Mouse (Mus musculus) CH12.LX (cell line): ENCODE data around the gene Oosp3. TPM values are rescaled to one million over a fixed set of nuclear protein-coding genes. Genes with fewer than 3 reads are reported as not detected.

Source experiments
- DNase-seq: peaks from one replicate; pipeline ENCODE4 v3.0.0-alpha.2; 2013; ENCODE audit errors: extremely low read depth
- H3K27ac ChIP-seq: 2 replicates; pipeline ENCODE4 v1.5.1; 2012; ENCODE audit warnings: low read depth, mild to moderate bottlenecking, control low read depth, moderate library complexity; ENCODE audit not compliant: insufficient read depth
- H3K27me3 ChIP-seq: replicated peaks from 2 replicates; pipeline ENCODE3; 2012; ENCODE audit warnings: inconsistent platforms
- H3K36me3 ChIP-seq, 2 experiments: replicated peaks in 1 of 2; 2 replicates each; pipeline versions ENCODE3 to v1.6.1; 2012; ENCODE audit warnings: inconsistent platforms in 1 of 2, low read length in 1 of 2, mild to moderate bottlenecking in 1 of 2, mixed read lengths in 1 of 2, moderate library complexity in 1 of 2; ENCODE audit not compliant: control insufficient read depth in 1 of 2, insufficient read depth in 1 of 2
- H3K4me1 ChIP-seq, 2 experiments: 2 replicates each; pipeline ENCODE4 v1.6.1; 2012; ENCODE audit warnings: inconsistent platforms in 1 of 2, moderate library complexity in 1 of 2; ENCODE audit not compliant: insufficient read depth in 2 of 2, control insufficient read depth in 1 of 2
- H3K4me2 ChIP-seq: 2 replicates; pipeline ENCODE4 v1.6.1; 2012; ENCODE audit warnings: low read depth, mild to moderate bottlenecking, control low read depth; ENCODE audit not compliant: poor library complexity, insufficient read depth, severe bottlenecking
- H3K4me3 ChIP-seq, 3 experiments: fragments of 150-350 bp in 1 of 3; sonication (generic) in 1 of 3; replicated peaks in 1 of 3; 2 replicates each; pipeline versions ENCODE3 to v1.5.1; 2011 to 2012; ENCODE audit warnings: low read depth in 2 of 3, low read length in 2 of 3, mild to moderate bottlenecking in 2 of 3, moderate library complexity in 2 of 3, control low read depth in 1 of 3, improper control_type of control experiment in 1 of 3, inconsistent platforms in 1 of 3, mixed read lengths in 1 of 3; ENCODE audit not compliant: poor library complexity in 1 of 3
- H3K79me2 ChIP-seq: replicated peaks from 2 replicates; pipeline ENCODE4 v1.6.1; 2012; ENCODE audit warnings: mild to moderate bottlenecking, moderate library complexity; ENCODE audit not compliant: control insufficient read depth, poor library complexity, insufficient read depth, severe bottlenecking; ENCODE audit errors: extremely low read depth
- H3K9ac ChIP-seq: 2 replicates; pipeline ENCODE4 v1.6.1; 2012; ENCODE audit warnings: low read depth, mild to moderate bottlenecking, control low read depth, moderate library complexity; ENCODE audit not compliant: insufficient read depth
- H3K9me3 ChIP-seq: replicated peaks from 2 replicates; pipeline ENCODE3; 2012; ENCODE audit warnings: low read length, inconsistent platforms, mixed read lengths
- CHD1 ChIP-seq: IDR thresholded peaks from 2 replicates; pipeline ENCODE4 v1.6.1; 2012; ENCODE audit warnings: low read depth, low read length, improper control_type of control experiment, inconsistent platforms
- CHD2 ChIP-seq: IDR thresholded peaks from 2 replicates; pipeline ENCODE4 v1.6.1; 2011; ENCODE audit warnings: low read length, improper control_type of control experiment
- CTCF ChIP-seq, 2 experiments: IDR thresholded peaks in 1 of 2; conservative IDR thresholded peaks in 1 of 2; 2 replicates each; pipeline ENCODE4 v1.5.1; 2011 to 2012; ENCODE audit warnings: low read depth in 2 of 2, low read length in 2 of 2, improper control_type of control experiment in 1 of 2, inconsistent platforms in 1 of 2, mild to moderate bottlenecking in 1 of 2, moderate library complexity in 1 of 2
- ELF1 ChIP-seq: IDR thresholded peaks from 2 replicates; pipeline ENCODE4 v1.6.1; 2014; ENCODE audit warnings: low read depth, mild to moderate bottlenecking, inconsistent platforms, low read length, improper control_type of control experiment
- ETS1 ChIP-seq: conservative IDR thresholded peaks from 2 replicates; pipeline ENCODE4 v1.6.1; 2012; ENCODE audit warnings: low read depth, mild to moderate bottlenecking, inconsistent platforms, low read length, improper control_type of control experiment, moderate library complexity
- IRF4 ChIP-seq: IDR thresholded peaks from 2 replicates; pipeline ENCODE4 v1.6.1; 2014; ENCODE audit warnings: low read depth, mild to moderate bottlenecking, inconsistent platforms, low read length, improper control_type of control experiment
- JUN ChIP-seq: IDR thresholded peaks from 2 replicates; pipeline ENCODE4 v1.6.1; 2011; ENCODE audit warnings: low read depth, mild to moderate bottlenecking, low read length, improper control_type of control experiment, moderate library complexity; ENCODE audit not compliant: insufficient read depth
- MAZ ChIP-seq: IDR thresholded peaks from 2 replicates; pipeline ENCODE4 v1.6.1; 2012; ENCODE audit warnings: low read depth, mild to moderate bottlenecking, inconsistent platforms, low read length, improper control_type of control experiment, moderate library complexity
- MEF2A ChIP-seq: IDR thresholded peaks from 2 replicates; pipeline ENCODE4 v1.6.1; 2014; ENCODE audit warnings: low read depth, mild to moderate bottlenecking, inconsistent platforms, low read length, improper control_type of control experiment, borderline replicate concordance
- SMC3 ChIP-seq: IDR thresholded peaks from 2 replicates; pipeline ENCODE4 v1.6.1; 2011; ENCODE audit warnings: low read depth, low read length, improper control_type of control experiment
- UBTF ChIP-seq: IDR thresholded peaks from 2 replicates; pipeline ENCODE4 v1.6.1; 2012; ENCODE audit warnings: low read depth, mild to moderate bottlenecking, inconsistent platforms, low read length, improper control_type of control experiment, moderate library complexity
- USF1 ChIP-seq: IDR thresholded peaks from 2 replicates; pipeline ENCODE4 v1.6.1; 2014; ENCODE audit warnings: low read depth, mild to moderate bottlenecking, inconsistent platforms, low read length, improper control_type of control experiment
- dilution Hi-C: fragments of 300-500 bp; cut with MboI; formaldehyde crosslinking; loops from 2 replicates; pipeline ENCODE4 v1.14.3; 2020; ENCODE audit warnings: low sequenced_read_pairs; ENCODE audit not compliant: extremely low pct_unique_long_range_greater_than_20kb, extremely low pct_ligation_motif_present
- in situ Hi-C: fragments of 300-500 bp; cut with MboI; formaldehyde crosslinking; loops from 3 replicates; pipeline ENCODE4 v1.14.3; 2019; ENCODE audit warnings: low sequenced_read_pairs, low pct_ligation_motif_present, low pct_unique_long_range_greater_than_20kb, mixed read lengths
- polyA plus RNA-seq: library from polyadenylated mRNA; unstranded; fragments of >175 nt; gene quantifications from 2 replicates; pipeline ENCODE4 v1.2.1, GENCODE M21; 2012; ENCODE audit warnings: low read depth; ENCODE audit not compliant: insufficient read length
- total RNA-seq, 2 experiments: library from RNA; depleted of rRNA; stranded (reverse); fragments of 300-350 nt in 1 of 2; fragments of >200 nt in 1 of 2; gene quantifications; 2 replicates each; pipeline ENCODE4 v1.2.3; 2012 to 2014

Gene Oosp3
- total and polyA plus RNA-seq, 3 experiments, result not detected

DNA sequence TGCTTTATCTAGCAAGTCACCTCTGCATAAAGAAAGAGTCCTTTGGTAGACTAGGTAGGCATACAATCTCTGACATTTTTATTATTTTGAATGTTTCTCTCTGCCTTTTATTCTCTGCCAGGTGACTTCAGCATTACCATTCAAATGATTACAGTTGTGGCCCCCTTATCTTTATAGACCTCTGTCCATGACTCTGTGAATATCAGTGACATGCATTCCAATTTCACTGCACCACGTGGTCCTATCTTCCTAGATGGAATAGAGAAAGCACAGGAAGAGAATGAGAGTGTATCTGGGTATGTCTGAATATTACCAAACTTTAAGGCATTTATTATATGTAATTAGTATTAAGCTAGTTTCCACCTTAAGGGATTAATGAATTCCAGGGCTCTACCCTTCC, 39.6 kb downstream of the Oosp3 start:
- no peak for DNase-seq
- dilution Hi-C loops (no loop called here), in situ Hi-C loops (no loop called here)
- Histone ChIP-seq H3K27me3 (no peaks in the 10 kb centered on the region), H3K27ac (no peak overlapping the region), H3K79me2 (no peaks in the 10 kb centered on the region), H3K36me3 (no peaks in the 10 kb centered on the region), H3K9me3 (no peaks in the 10 kb centered on the region), H3K9ac (no peak overlapping the region), H3K4me2 (no peak overlapping the region), H3K4me1 (no peaks in the 10 kb centered on the region), H3K4me3 (no peak overlapping the region)
- TF ChIP-seq CTCF (conservative IDR thresholded peaks at IDR 0.05 in 1 of 2, IDR thresholded peaks at IDR 0.05 in 1 of 2; ENCODE audit: low read depth in 2 of 2, low read length in 2 of 2), result no peak
- no peak for TF ChIP-seq USF1
- TF ChIP-seq IRF4, result no peak
- no peak for TF ChIP-seq ELF1
- no peak for TF ChIP-seq SMC3

GRCm38 (mm10) chr19:11745680-11746079, 48.8 kb downstream of the Oosp3 start:
- dilution Hi-C loops, result no loop called here

DNA sequence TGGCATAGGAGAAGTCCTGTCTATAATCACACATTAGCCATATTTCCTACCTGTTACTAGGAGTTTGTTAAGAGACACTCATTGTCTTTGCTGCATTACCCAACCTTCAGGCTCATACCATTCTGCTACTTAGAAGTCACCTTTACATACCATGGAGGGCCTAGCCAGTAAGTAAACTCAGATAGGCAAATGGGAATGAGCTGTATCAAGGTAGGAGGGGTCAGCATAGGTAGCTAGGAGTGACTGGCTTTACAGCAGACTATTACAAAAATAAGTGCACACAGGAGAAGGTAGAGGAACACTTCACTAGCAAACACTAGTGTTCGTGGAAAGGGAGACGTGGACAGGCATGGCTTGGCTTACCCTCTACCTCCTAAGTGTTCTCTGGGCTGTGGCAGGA, 50.4 kb downstream of the Oosp3 start, which contains the start of gene Gif:
Gene Gif, plus strand, starts transcription at position 257 of the 400 bp plus-strand sequence.
- no peak within 1 kb of the TSS for H3K4me2 ChIP-seq
- dilution Hi-C loops, result no loop called here
- H3K9ac ChIP-seq, result no peak within 1 kb of the TSS
- H3K27ac ChIP-seq, result no peak within 1 kb of the TSS
- H3K4me1 ChIP-seq, result peaks cover 5 to 28% of the 10 kb centered on the region in 2 experiments
- TF ChIP-seq CHD1, result no peak
- TF ChIP-seq JUN, result no peak
- TF ChIP-seq, all 38 proteins: peak for 0
- Histone ChIP-seq H3K9me3 (no peaks in the 10 kb centered on the region), H3K4me3 (no peak within 1 kb of the TSS), H3K27me3 (no peaks in the 10 kb centered on the region), H3K36me3 (no peaks in the 10 kb centered on the region), H3K79me2 (no peaks in the 10 kb centered on the region)
- DNase-seq, result no peak
- in situ Hi-C loops, result no loop called here

More at GRCm38 (mm10) chr19:11745680-11746079, 48.8 kb downstream of the Oosp3 start:
- Histone ChIP-seq H3K4me2 (no peak overlapping the region), H3K36me3 (no peaks in the 10 kb centered on the region), H3K79me2 (no peaks in the 10 kb centered on the region), H3K9ac (no peak overlapping the region), H3K4me1 (peaks cover 5 to 14% of the 10 kb centered on the region in 2 experiments), H3K27ac (no peak overlapping the region), H3K4me3 (no peak overlapping the region), H3K27me3 (no peaks in the 10 kb centered on the region), H3K9me3 (no peaks in the 10 kb centered on the region)
- no peak for DNase-seq
- no peak for TF ChIP-seq UBTF
- no peak for TF ChIP-seq MAZ
- TF ChIP-seq CHD2, result no peak
- no peak for TF ChIP-seq JUN
- no peak for TF ChIP-seq ETS1
- no peak for TF ChIP-seq SMC3
- TF ChIP-seq MEF2A, result no peak
- in situ Hi-C loops, result no loop called here

Other genes starting within 250 kb of the Oosp3 start
- gene Ms4a6c, start 227.7 kb upstream of the Oosp3 start, total RNA-seq (2012; rRNA removed), result 3.5 and 5.0 TPM in 2 replicates
- gene Ms4a6c, start 227.7 kb upstream of the Oosp3 start, total RNA-seq (2014; rRNA removed), result 20.0 and 22.2 TPM in 2 replicates
- gene Ms4a6c, start 227.7 kb upstream of the Oosp3 start, polyA plus RNA-seq, result 14.3 and 19.6 TPM in 2 replicates
- gene Gm8369, start 211.1 kb upstream of the Oosp3 start, total RNA-seq (2012; rRNA removed), result 1.7 and 2.0 TPM in 2 replicates
- gene Gm8369, start 211.1 kb upstream of the Oosp3 start, total RNA-seq (2014; rRNA removed), result 4.3 and 5.2 TPM in 2 replicates
- 0.68 and 1.2 TPM in 2 replicates for gene Gm8369, start 211.1 kb upstream of the Oosp3 start, polyA plus RNA-seq
- gene Ms4a6b, start 180.5 kb upstream of the Oosp3 start, total RNA-seq (2012; rRNA removed), result 0.55 and 0.76 TPM in 2 replicates
- 1.9 and 2.6 TPM in 2 replicates for gene Ms4a6b, start 180.5 kb upstream of the Oosp3 start, total RNA-seq (2014; rRNA removed)
- 0.93 and 1.6 TPM in 2 replicates for gene Ms4a6b, start 180.5 kb upstream of the Oosp3 start, polyA plus RNA-seq
- not detected in 2 replicates for gene Ms4a4d, start 160.3 kb upstream of the Oosp3 start, total RNA-seq (2012; rRNA removed)
- not detected in 2 replicates for gene Ms4a4d, start 160.3 kb upstream of the Oosp3 start, total RNA-seq (2014; rRNA removed)
- gene Ms4a4d, start 160.3 kb upstream of the Oosp3 start, polyA plus RNA-seq, result not detected in 2 replicates
- 2.3 and 2.7 TPM in 2 replicates for gene Ms4a6d, start 92.2 kb upstream of the Oosp3 start, total RNA-seq (2012; rRNA removed)
- 3.3 and 5.4 TPM in 2 replicates for gene Ms4a6d, start 92.2 kb upstream of the Oosp3 start, total RNA-seq (2014; rRNA removed)
- 2.7 and 2.8 TPM in 2 replicates for gene Ms4a6d, start 92.2 kb upstream of the Oosp3 start, polyA plus RNA-seq
- 0.21 TPM in 2 replicates for gene Ms4a2, start 73.3 kb upstream of the Oosp3 start, total RNA-seq (2012; rRNA removed)
- 0.39 and 0.73 TPM in 2 replicates for gene Ms4a2, start 73.3 kb upstream of the Oosp3 start, total RNA-seq (2014; rRNA removed)
- gene Ms4a2, start 73.3 kb upstream of the Oosp3 start, polyA plus RNA-seq, result 0.18 and 0.53 TPM in 2 replicates
- 0.34 and 0.59 TPM in 2 replicates for gene Ms4a3, start 56.2 kb upstream of the Oosp3 start, total RNA-seq (2012; rRNA removed)
- 0.63 and 0.70 TPM in 2 replicates for gene Ms4a3, start 56.2 kb upstream of the Oosp3 start, total RNA-seq (2014; rRNA removed)
- 0.51 and 0.91 TPM in 2 replicates for gene Ms4a3, start 56.2 kb upstream of the Oosp3 start, polyA plus RNA-seq
- gene Oosp2, start 36.5 kb upstream of the Oosp3 start, total RNA-seq (2012; rRNA removed), result 2.6 and 2.7 TPM in 2 replicates
- 8.1 and 14.1 TPM in 2 replicates for gene Oosp2, start 36.5 kb upstream of the Oosp3 start, total RNA-seq (2014; rRNA removed)
- 5.1 and 5.2 TPM in 2 replicates for gene Oosp2, start 36.5 kb upstream of the Oosp3 start, polyA plus RNA-seq
- gene Oosp1, start 5.9 kb upstream of the Oosp3 start, total RNA-seq (2012; rRNA removed), result 43.9 and 49.5 TPM in 2 replicates
- 116 and 125 TPM in 2 replicates for gene Oosp1, start 5.9 kb upstream of the Oosp3 start, total RNA-seq (2014; rRNA removed)
- gene Oosp1, start 5.9 kb upstream of the Oosp3 start, polyA plus RNA-seq, result 45.9 and 58.6 TPM in 2 replicates
- 0.08 and 0.21 TPM in 2 replicates for gene Gif, start 50.5 kb downstream of the Oosp3 start, total RNA-seq (2012; rRNA removed)
- 0.20 and 0.28 TPM in 2 replicates for gene Gif, start 50.5 kb downstream of the Oosp3 start, total RNA-seq (2014; rRNA removed)
- gene Gif, start 50.5 kb downstream of the Oosp3 start, polyA plus RNA-seq, result 0.24 and 0.26 TPM in 2 replicates
- gene Mrpl16, start 73.3 kb downstream of the Oosp3 start, total RNA-seq (2012; rRNA removed), result 61.8 and 70.5 TPM in 2 replicates
- gene Mrpl16, start 73.3 kb downstream of the Oosp3 start, total RNA-seq (2014; rRNA removed), result 74.7 and 77.3 TPM in 2 replicates
- 72.8 and 79.1 TPM in 2 replicates for gene Mrpl16, start 73.3 kb downstream of the Oosp3 start, polyA plus RNA-seq
- gene Stx3, start 122.3 kb downstream of the Oosp3 start, total RNA-seq (2012; rRNA removed), result 0.84 and 1.4 TPM in 2 replicates
- 0.16 TPM in 1 of 2 replicates, not detected in the other for gene Stx3, start 122.3 kb downstream of the Oosp3 start, total RNA-seq (2014; rRNA removed)
- gene Stx3, start 122.3 kb downstream of the Oosp3 start, polyA plus RNA-seq, result 4.7 and 5.0 TPM in 2 replicates
- not detected in 2 replicates for gene Olfr1417, start 142.2 kb downstream of the Oosp3 start, total RNA-seq (2012; rRNA removed)
- not detected in 2 replicates for gene Olfr1417, start 142.2 kb downstream of the Oosp3 start, total RNA-seq (2014; rRNA removed)
- not detected in 2 replicates for gene Olfr1417, start 142.2 kb downstream of the Oosp3 start, polyA plus RNA-seq
- not detected in 2 replicates for gene Olfr1418, start 164.0 kb downstream of the Oosp3 start, total RNA-seq (2012; rRNA removed)
- gene Olfr1418, start 164.0 kb downstream of the Oosp3 start, total RNA-seq (2014; rRNA removed), result not detected in 2 replicates
- gene Olfr1418, start 164.0 kb downstream of the Oosp3 start, polyA plus RNA-seq, result not detected in 2 replicates
- not detected in 2 replicates for gene Olfr1419, start 178.1 kb downstream of the Oosp3 start, total RNA-seq (2012; rRNA removed)
- not detected in 2 replicates for gene Olfr1419, start 178.1 kb downstream of the Oosp3 start, total RNA-seq (2014; rRNA removed)
- not detected in 2 replicates for gene Olfr1419, start 178.1 kb downstream of the Oosp3 start, polyA plus RNA-seq
- not detected in 2 replicates for gene Olfr1420, start 189.5 kb downstream of the Oosp3 start, total RNA-seq (2012; rRNA removed)
- not detected in 2 replicates for gene Olfr1420, start 189.5 kb downstream of the Oosp3 start, total RNA-seq (2014; rRNA removed)
- not detected in 2 replicates for gene Olfr1420, start 189.5 kb downstream of the Oosp3 start, polyA plus RNA-seq
- gene Patl1, start 215.3 kb downstream of the Oosp3 start, total RNA-seq (2012; rRNA removed), result 8.2 and 8.5 TPM in 2 replicates
- 10.0 and 12.0 TPM in 2 replicates for gene Patl1, start 215.3 kb downstream of the Oosp3 start, total RNA-seq (2014; rRNA removed)
- gene Patl1, start 215.3 kb downstream of the Oosp3 start, polyA plus RNA-seq, result 35.9 and 40.8 TPM in 2 replicates